Comparison of ENCODE assay signal across 9 mouse cellular contexts in genomic region chr7:89998006-89998623, GRCm38 (mm10). TPM values are rescaled to one million over a fixed set of nuclear protein-coding genes. Genes with fewer than 3 reads are reported as not detected.
DNase-seq lines count a peak whose midpoint lies in the region; ATAC-seq lines count a peak whose summit lies in the region.
"Had no signal": no experiment of that assay in that cellular context is flagged by ENCODE, and none has a peak within 500 bp of the region (broad histone marks: within the 10 kb centered on the region; RNA-seq: fewer than 3 reads in every experiment).

No protein-coding gene starts in this region.

- 10% methylated on average over 10 of the region's 10 CpGs for WGBS in hindbrain, embryonic 14.5 days
- WGBS in midbrain, embryonic 13.5 days, result 2% methylated on average over 10 of the region's 10 CpGs

- intact Hi-C loops in left cerebral cortex, postnatal 25 days (cut with DNase I), result loop anchor here (1.0 to 5.0 kb wide), 3 partner anchors 151 to 409 kb away; partner anchors contain the start of gene Ccdc83

- no peak overlapping the region for H3K9ac ChIP-seq in hindbrain, embryonic 14.5 days
- no peak overlapping the region for H3K9ac ChIP-seq in midbrain, embryonic 13.5 days (replicated peaks)
- H3K9ac ChIP-seq: embryonic facial prominence, embryonic 12.5 days had no signal

- H3K27ac ChIP-seq in hindbrain, embryonic 14.5 days, result no peak overlapping the region
- no peak overlapping the region for H3K27ac ChIP-seq in midbrain, embryonic 13.5 days
- H3K27ac ChIP-seq: embryonic facial prominence, embryonic 12.5 days had no signal

- H3K27me3 ChIP-seq in hindbrain, embryonic 14.5 days (ENCODE audit: control insufficient read depth, insufficient read depth, low read length), result no peaks in the 10 kb centered on the region
- H3K27me3 ChIP-seq in midbrain, embryonic 13.5 days, result no peaks in the 10 kb centered on the region
- no peaks in the 10 kb centered on the region; the same call in 1 of the 2 replicates for H3K27me3 ChIP-seq in splenic B cell, adult 2 months (ENCODE audit: control insufficient read depth, insufficient read depth, low read length, poor library complexity, severe bottlenecking)
- H3K27me3 ChIP-seq: embryonic facial prominence, embryonic 12.5 days had no signal

- H3K4me1 ChIP-seq in hindbrain, embryonic 14.5 days (replicated peaks; ENCODE audit: control insufficient read depth, insufficient read depth, low read length), result peaks cover 4% of the 10 kb centered on the region; the same call in 1 of the 2 replicates
- H3K4me1 ChIP-seq in midbrain, embryonic 13.5 days (replicated peaks), result no peaks in the 10 kb centered on the region
- H3K4me1 ChIP-seq: embryonic facial prominence, embryonic 12.5 days had no signal

- peak; percentile 34 for DNase-seq in kidney, adult 18-20 months
- no peak for DNase-seq in kidney, adult 11 months
- peak; percentile 63 for DNase-seq in brain, embryonic 18.5 days (ENCODE audit: low read depth, low spot score)
- DNase-seq in hindbrain, embryonic 14.5 days (ENCODE audit: low spot score), result peak; percentile 89
- DNase-seq in left cerebral cortex, postnatal 25 days (ENCODE audit: low spot score in 2 of 2), result peak; percentile 39 to 73
- peak; percentile 84 for DNase-seq in splenic B cell, adult 2 months (ENCODE audit: low read depth, low spot score)

- H3K4me2 ChIP-seq in hindbrain, embryonic 14.5 days (replicated peaks), result peak overlapping the region; percentile 42
- H3K4me2 ChIP-seq in midbrain, embryonic 13.5 days (replicated peaks), result peak overlapping the region; percentile 36
- H3K4me2 ChIP-seq: embryonic facial prominence, embryonic 12.5 days had no signal

- no peaks in the 10 kb centered on the region for H3K36me3 ChIP-seq in hindbrain, embryonic 14.5 days (replicated peaks; ENCODE audit: control insufficient read depth, insufficient read depth)
- H3K36me3 ChIP-seq in midbrain, embryonic 13.5 days, result no peaks in the 10 kb centered on the region
- no peaks in the 10 kb centered on the region for H3K36me3 ChIP-seq in splenic B cell, adult 2 months (ENCODE audit: control insufficient read depth, insufficient read depth, low read length, poor library complexity, severe bottlenecking)
- H3K36me3 ChIP-seq: embryonic facial prominence, embryonic 12.5 days had no signal

- peak; percentile 89 for ATAC-seq in erythroid progenitor cell, adult 5-6 weeks (replicated peaks; ENCODE audit: low FRiP score, poor library complexity, severe bottlenecking)
- ATAC-seq in hindbrain, embryonic 14.5 days (ENCODE audit: low FRiP score), result peak; percentile 83; the same call in 1 of the 2 replicates
- ATAC-seq in midbrain, embryonic 13.5 days, result peak; percentile 83

- no peaks in the 10 kb centered on the region for H3K9me3 ChIP-seq in hindbrain, embryonic 14.5 days (ENCODE audit: control insufficient read depth, low read length)
- no peaks in the 10 kb centered on the region for H3K9me3 ChIP-seq in midbrain, embryonic 13.5 days
- H3K9me3 ChIP-seq: embryonic facial prominence, embryonic 12.5 days had no signal

- no peak overlapping the region for H3K4me3 ChIP-seq in hindbrain, embryonic 14.5 days (replicated peaks; ENCODE audit: low read length)
- peak overlapping the region; percentile 10; the same call in 1 of the 2 replicates for H3K4me3 ChIP-seq in midbrain, embryonic 13.5 days (replicated peaks)
- H3K4me3 ChIP-seq: embryonic facial prominence, embryonic 12.5 days had no signal

RNA-seq across cellular contexts. Expression of gene Eed, which starts 17.3 kb away (rescaled TPM):
- total RNA-seq in erythroid progenitor cell, adult 5-6 weeks (2015; ENCODE audit: low replicate concordance), result 96.0 and 143 TPM in 2 replicates
- 68.2 and 143 TPM in 2 replicates for total RNA-seq in erythroid progenitor cell, adult 5-6 weeks (2017; ENCODE audit: low replicate concordance)
- polyA plus RNA-seq in hindbrain, embryonic 14.5 days (2014; fragmentation: Nextera tagmentation; extraction: Ambion mirVana), result 27.8 and 30.9 TPM in 2 replicates
- 10 to 100 TPM; 33.2 to 37.1 TPM for total RNA-seq in left cerebral cortex, postnatal 25 days (2021)
- polyA plus RNA-seq in midbrain, embryonic 13.5 days (2015; fragmentation: Nextera tagmentation; extraction: Ambion mirVana), result 36.6 and 42.4 TPM in 2 replicates

RNA-seq across cellular contexts. Expression of gene Hikeshi, which starts 57.1 kb away (rescaled TPM):
- total RNA-seq in erythroid progenitor cell, adult 5-6 weeks (2015; ENCODE audit: low replicate concordance), result 21.4 and 32.4 TPM in 2 replicates
- total RNA-seq in erythroid progenitor cell, adult 5-6 weeks (2017; ENCODE audit: low replicate concordance), result 41.6 and 54.2 TPM in 2 replicates
- polyA plus RNA-seq in hindbrain, embryonic 14.5 days (2014; fragmentation: Nextera tagmentation; extraction: Ambion mirVana), result 128 and 145 TPM in 2 replicates
- total RNA-seq in left cerebral cortex, postnatal 25 days (2021), result 10 to 100 TPM; 92.6 to 97.3 TPM
- polyA plus RNA-seq in midbrain, embryonic 13.5 days (2015; fragmentation: Nextera tagmentation; extraction: Ambion mirVana), result 147 and 150 TPM in 2 replicates
